Mouse (Mus musculus) midbrain, embryonic 12.5 days (tissue): ENCODE results near the gene Vmn1r197. TPM values are rescaled to one million over a fixed set of nuclear protein-coding genes. Genes with fewer than 3 reads are reported as not detected.

Experiments used
- polyA plus RNA-seq: library from polyadenylated mRNA; unstranded; fragments of >200 nt; fragmentation: Nextera tagmentation; extraction: Ambion mirVana; gene quantifications from 2 replicates; pipeline ENCODE4 v1.2.1, GENCODE M21; 2016

Gene Vmn1r197
- polyA plus RNA-seq, 1 experiment from 2014 or later, result not detected

Other genes with a start within 250 kb of the Vmn1r197 start
- not detected in 2 replicates for gene Vmn1r188, start 240.1 kb upstream of the Vmn1r197 start, polyA plus RNA-seq
- not detected in 2 replicates for gene Vmn1r189, start 218.8 kb upstream of the Vmn1r197 start, polyA plus RNA-seq
- not detected in 2 replicates for gene Vmn1r191, start 140.6 kb upstream of the Vmn1r197 start, polyA plus RNA-seq
- gene Vmn1r192, start 133.4 kb upstream of the Vmn1r197 start, polyA plus RNA-seq, result not detected in 2 replicates
- gene Vmn1r193, start 101.4 kb upstream of the Vmn1r197 start, polyA plus RNA-seq, result not detected in 2 replicates
- not detected in 2 replicates for gene Vmn1r194, start 80.4 kb upstream of the Vmn1r197 start, polyA plus RNA-seq
- gene Vmn1r195, start 54.1 kb upstream of the Vmn1r197 start, polyA plus RNA-seq, result not detected in 2 replicates
- not detected in 2 replicates for gene Vmn1r196, start 34.7 kb upstream of the Vmn1r197 start, polyA plus RNA-seq
- gene Vmn1r198, start 25.8 kb downstream of the Vmn1r197 start, polyA plus RNA-seq, result not detected in 2 replicates
- not detected in 2 replicates for gene Vmn1r199, start 55.2 kb downstream of the Vmn1r197 start, polyA plus RNA-seq
- not detected in 2 replicates for gene Vmn1r200, start 65.8 kb downstream of the Vmn1r197 start, polyA plus RNA-seq
- not detected in 2 replicates for gene Vmn1r201, start 147.3 kb downstream of the Vmn1r197 start, polyA plus RNA-seq
- gene Vmn1r202, start 180.8 kb downstream of the Vmn1r197 start, polyA plus RNA-seq, result not detected in 2 replicates
- gene Vmn1r203, start 193.5 kb downstream of the Vmn1r197 start, polyA plus RNA-seq, result not detected in 2 replicates
- gene Vmn1r204, start 228.6 kb downstream of the Vmn1r197 start, polyA plus RNA-seq, result not detected in 2 replicates